Mouse (Mus musculus): ENCODE data around the gene Pole3. TPM values are rescaled to one million over a fixed set of nuclear protein-coding genes. Genes with fewer than 3 reads are reported as not detected.

Gene Pole3
- total and polyA plus RNA-seq, 2 experiments from 2014 or later = 36.6 to 68.3 TPM

- DNase-seq = no peak
- H3K9ac ChIP-seq = no peak overlapping the region
- H3K27ac ChIP-seq (ENCODE audit: low read depth, low read length) = no peak overlapping the region
- no peak for TF ChIP-seq CTCF (IDR thresholded peaks at IDR 0.05; ENCODE audit: low read depth)
- ATAC-seq = no peak
- no peak overlapping the region for H3K4me2 ChIP-seq (ENCODE audit: low read depth)
- 87% methylated on average over 3 of the region's 3 CpGs for WGBS
- H3K27me3 ChIP-seq (ENCODE audit: insufficient read depth, low read length) = no peaks in the 10 kb centered on the region
- H3K4me3 ChIP-seq (ENCODE audit: low read depth, low read length) = no peak overlapping the region
- H3K36me3 ChIP-seq (ENCODE audit: insufficient read depth) = peaks cover 30% of the 10 kb centered on the region
- no peaks in the 10 kb centered on the region for H3K9me3 ChIP-seq (ENCODE audit: low read length)
- H3K4me1 ChIP-seq (ENCODE audit: insufficient read depth) = peaks cover 7% of the 10 kb centered on the region; the same call in 1 of the 2 replicates
Measured at GRCm38 (mm10) chr4:62515490-62515889, 9.4 kb downstream of the Pole3 start.

DNA sequence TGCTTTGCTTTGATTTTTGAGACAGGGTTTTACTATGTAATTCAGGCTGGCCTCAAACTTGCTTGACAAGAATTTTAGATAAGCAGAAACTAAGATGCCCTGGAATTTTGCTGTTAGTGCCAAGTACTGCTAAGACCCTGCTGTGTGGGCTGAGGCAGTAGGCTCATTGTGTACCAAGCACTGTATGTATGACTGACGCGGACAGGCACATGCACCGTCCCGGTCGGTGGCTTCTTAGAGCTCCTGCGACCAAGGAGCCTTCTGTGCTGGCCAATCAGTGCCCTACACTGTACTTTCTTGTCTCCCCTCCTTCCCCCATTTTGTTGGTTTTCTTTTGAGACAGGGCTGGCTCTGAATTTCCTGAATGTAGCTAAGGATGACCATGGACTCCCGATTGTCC lies 9.9 kb downstream of the Pole3 start:
- no peak for TF ChIP-seq CTCF (IDR thresholded peaks at IDR 0.05; ENCODE audit: low read depth)
- Histone ChIP-seq H3K9ac (no peak overlapping the region), H3K4me1 (ENCODE audit: insufficient read depth) (peaks cover 7% of the 10 kb centered on the region; the same call in 1 of the 2 replicates), H3K27me3 (ENCODE audit: insufficient read depth, low read length) (no peaks in the 10 kb centered on the region), H3K36me3 (ENCODE audit: insufficient read depth) (peaks cover 35% of the 10 kb centered on the region), H3K27ac (ENCODE audit: low read depth, low read length) (no peak overlapping the region), H3K4me3 (ENCODE audit: low read depth, low read length) (no peak overlapping the region), H3K4me2 (ENCODE audit: low read depth) (no peak overlapping the region), H3K9me3 (ENCODE audit: low read length) (no peaks in the 10 kb centered on the region)
- ATAC-seq (no peak), DNase-seq (no peak)
- 82% methylated on average over 7 of the region's 7 CpGs for WGBS

- TF ChIP-seq CTCF (IDR thresholded peaks at IDR 0.05; ENCODE audit: low read depth) = no peak
- Histone ChIP-seq H3K36me3 (ENCODE audit: insufficient read depth) (peaks cover 44% of the 10 kb centered on the region), H3K9ac (no peak overlapping the region), H3K27ac (ENCODE audit: low read depth, low read length) (no peak overlapping the region), H3K9me3 (ENCODE audit: low read length) (no peaks in the 10 kb centered on the region), H3K27me3 (ENCODE audit: insufficient read depth, low read length) (no peaks in the 10 kb centered on the region), H3K4me2 (ENCODE audit: low read depth) (no peak overlapping the region), H3K4me3 (ENCODE audit: low read depth, low read length) (no peak overlapping the region), H3K4me1 (ENCODE audit: insufficient read depth) (peaks cover 4% of the 10 kb centered on the region; the same call in 1 of the 2 replicates)
- WGBS = 53% methylated on average over 11 of the region's 11 CpGs
- ATAC-seq = no peak
- DNase-seq = no peak
Measured at GRCm38 (mm10) chr4:62513998-62514506, 10.8 kb downstream of the Pole3 start.

DNA sequence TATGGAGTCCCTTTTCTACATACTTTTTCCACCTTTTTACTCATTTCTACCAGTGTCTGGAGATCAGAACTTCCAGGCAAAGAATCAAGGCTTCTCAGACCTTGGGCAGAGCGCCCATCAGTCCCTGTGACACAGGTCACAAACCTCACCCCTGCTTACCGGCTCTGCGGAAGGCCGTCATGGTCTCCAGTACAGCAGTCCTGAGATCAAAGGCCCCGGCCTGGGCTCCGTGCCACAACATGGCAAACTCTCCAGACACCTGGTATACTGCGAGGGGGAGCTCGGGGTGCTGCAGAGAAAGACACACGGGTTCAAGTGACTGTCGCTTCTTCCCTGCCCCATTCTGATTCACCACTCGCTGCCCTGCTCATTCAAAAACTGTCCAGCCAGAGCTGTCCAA lies 14.9 kb downstream of the Pole3 start:
- Histone ChIP-seq H3K27ac (ENCODE audit: low read depth, low read length) (no peak overlapping the region), H3K9me3 (ENCODE audit: low read length) (no peaks in the 10 kb centered on the region), H3K4me2 (ENCODE audit: low read depth) (no peak overlapping the region), H3K27me3 (ENCODE audit: insufficient read depth, low read length) (no peaks in the 10 kb centered on the region), H3K4me3 (ENCODE audit: low read depth, low read length) (no peak overlapping the region), H3K9ac (no peak overlapping the region), H3K4me1 (ENCODE audit: insufficient read depth) (no peaks in the 10 kb centered on the region), H3K36me3 (ENCODE audit: insufficient read depth) (peaks cover 62% of the 10 kb centered on the region)
- TF ChIP-seq CTCF (IDR thresholded peaks at IDR 0.05; ENCODE audit: low read depth) = no peak
- 87% methylated on average over 11 of the region's 11 CpGs for WGBS
- DNase-seq (no peak), ATAC-seq (no peak)

- no peak overlapping the region for H3K4me2 ChIP-seq (ENCODE audit: low read depth)
- DNase-seq = no peak
Measured at GRCm38 (mm10) chr4:62508839-62509238, 16.0 kb downstream of the Pole3 start.

GRCm38 (mm10) chr4:62506798-62507197 lies 18.1 kb downstream of the Pole3 start:
- Histone ChIP-seq H3K9me3 (ENCODE audit: low read length) (no peaks in the 10 kb centered on the region), H3K27ac (ENCODE audit: low read depth, low read length) (no peak overlapping the region), H3K27me3 (ENCODE audit: insufficient read depth, low read length) (no peaks in the 10 kb centered on the region), H3K4me3 (ENCODE audit: low read depth, low read length) (no peak overlapping the region), H3K9ac (no peak overlapping the region), H3K4me2 (ENCODE audit: low read depth) (no peak overlapping the region), H3K36me3 (ENCODE audit: insufficient read depth) (peaks cover 44% of the 10 kb centered on the region), H3K4me1 (ENCODE audit: insufficient read depth) (no peaks in the 10 kb centered on the region)
- ATAC-seq = no peak
- WGBS = 83% methylated on average over 2 of the region's 2 CpGs
- DNase-seq = no peak
- TF ChIP-seq CTCF (IDR thresholded peaks at IDR 0.05; ENCODE audit: low read depth) = peak; percentile 40

More at GRCm38 (mm10) chr4:62508839-62509238, 16.0 kb downstream of the Pole3 start:
- WGBS = 95% methylated on average over 5 of the region's 5 CpGs
- Histone ChIP-seq H3K9ac (no peak overlapping the region), H3K36me3 (ENCODE audit: insufficient read depth) (peaks cover 62% of the 10 kb centered on the region), H3K4me1 (ENCODE audit: insufficient read depth) (no peaks in the 10 kb centered on the region), H3K27ac (ENCODE audit: low read depth, low read length) (no peak overlapping the region), H3K4me3 (ENCODE audit: low read depth, low read length) (no peak overlapping the region), H3K9me3 (ENCODE audit: low read length) (no peaks in the 10 kb centered on the region), H3K27me3 (ENCODE audit: insufficient read depth, low read length) (no peaks in the 10 kb centered on the region)
- TF ChIP-seq CTCF (IDR thresholded peaks at IDR 0.05; ENCODE audit: low read depth) = no peak
- ATAC-seq = no peak

- Histone ChIP-seq H3K27me3 (ENCODE audit: insufficient read depth, low read length) (no peaks in the 10 kb centered on the region), H3K4me1 (ENCODE audit: insufficient read depth) (peaks cover 5% of the 10 kb centered on the region; the same call in 1 of the 2 replicates), H3K9ac (no peak overlapping the region), H3K9me3 (ENCODE audit: low read length) (no peaks in the 10 kb centered on the region), H3K4me2 (ENCODE audit: low read depth) (no peak overlapping the region), H3K36me3 (ENCODE audit: insufficient read depth) (peaks cover 36% of the 10 kb centered on the region), H3K4me3 (ENCODE audit: low read depth, low read length) (no peak overlapping the region), H3K27ac (ENCODE audit: low read depth, low read length) (no peak overlapping the region)
- ATAC-seq = no peak
- WGBS = 90% methylated on average over 3 of the region's 3 CpGs
- TF ChIP-seq CTCF (IDR thresholded peaks at IDR 0.05; ENCODE audit: low read depth) = no peak
- no peak for DNase-seq
Measured at GRCm38 (mm10) chr4:62505991-62506390, 18.9 kb downstream of the Pole3 start.
